Mouse (Mus musculus) embryo, embryonic 11.5 days (tissue): ENCODE measurements around the gene Rasgef1c.

Experiments used
- DNase-seq: peaks from one replicate; pipeline ENCODE4 v3.0.0-alpha.2; 2012; ENCODE audit warnings: low read depth, low spot score

Rasgef1c gene

DNA sequence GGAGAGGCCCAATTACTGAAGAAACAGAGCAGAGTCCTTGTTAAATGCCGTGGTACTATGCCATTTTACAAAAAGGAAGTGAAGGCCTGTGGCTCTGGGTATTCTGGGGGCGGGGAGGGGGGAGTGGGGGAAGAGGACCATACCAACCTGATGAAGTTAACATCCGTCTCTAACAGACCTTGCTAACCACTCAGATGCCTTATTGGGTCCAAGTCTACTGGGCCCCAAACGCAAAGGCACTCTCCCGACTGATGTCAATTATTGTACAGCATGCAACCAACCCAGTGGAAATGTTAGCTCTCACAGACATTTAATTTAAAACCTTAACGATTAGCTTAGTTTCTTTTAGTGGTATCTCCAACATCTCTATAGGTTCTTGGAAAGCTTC is 122.8 kb downstream of the Rasgef1c start:
- no peak for DNase-seq

DNA sequence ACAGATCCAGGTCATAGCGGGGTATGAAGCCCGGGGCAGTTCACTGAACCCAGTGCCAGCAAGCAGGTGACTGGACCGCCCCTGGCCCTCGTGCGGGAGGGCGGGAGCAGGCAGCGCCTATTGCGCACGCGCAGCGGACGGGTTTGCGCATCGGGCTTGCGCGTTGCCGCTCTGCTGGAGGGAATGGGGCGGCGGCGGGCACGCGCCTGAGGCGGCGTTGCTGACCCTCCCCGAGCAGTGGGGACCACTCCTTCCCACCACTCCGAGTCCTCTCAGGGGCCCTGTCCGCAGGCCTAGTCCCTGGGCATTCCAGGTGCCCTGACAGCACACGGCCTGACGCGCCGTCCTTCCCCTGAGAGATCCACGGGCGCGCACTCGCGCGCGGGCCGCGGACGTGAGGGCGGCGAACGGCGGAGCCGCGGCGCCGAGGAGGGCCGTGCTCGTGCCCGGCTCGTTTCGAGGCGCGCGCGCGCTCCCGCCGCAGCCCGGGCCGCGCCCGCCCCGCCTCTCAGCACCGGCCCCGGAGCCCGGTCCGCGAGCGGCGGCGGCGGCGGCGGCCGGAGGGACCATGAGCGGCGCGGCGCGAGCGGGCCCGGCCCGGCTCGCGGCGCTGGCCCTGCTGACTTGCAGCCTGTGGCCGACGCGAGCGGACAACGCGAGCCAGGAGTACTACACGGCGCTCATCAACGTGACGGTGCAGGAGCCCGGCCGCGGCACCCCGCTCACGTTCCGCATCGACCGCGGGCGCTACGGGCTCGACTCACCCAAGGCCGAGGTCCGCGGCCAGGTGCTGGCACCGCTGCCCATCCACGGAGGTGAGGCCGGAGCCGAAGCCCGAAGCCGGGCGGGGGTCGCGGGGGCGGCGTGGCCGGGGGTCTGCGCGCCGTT is 123.4 kb downstream of the Rasgef1c start, which contains the start of gene Rnf130:
Gene Rnf130, plus strand, starts transcription at position 514 of the 888 bp plus-strand sequence.
- peak; percentile 90 for DNase-seq

DNA sequence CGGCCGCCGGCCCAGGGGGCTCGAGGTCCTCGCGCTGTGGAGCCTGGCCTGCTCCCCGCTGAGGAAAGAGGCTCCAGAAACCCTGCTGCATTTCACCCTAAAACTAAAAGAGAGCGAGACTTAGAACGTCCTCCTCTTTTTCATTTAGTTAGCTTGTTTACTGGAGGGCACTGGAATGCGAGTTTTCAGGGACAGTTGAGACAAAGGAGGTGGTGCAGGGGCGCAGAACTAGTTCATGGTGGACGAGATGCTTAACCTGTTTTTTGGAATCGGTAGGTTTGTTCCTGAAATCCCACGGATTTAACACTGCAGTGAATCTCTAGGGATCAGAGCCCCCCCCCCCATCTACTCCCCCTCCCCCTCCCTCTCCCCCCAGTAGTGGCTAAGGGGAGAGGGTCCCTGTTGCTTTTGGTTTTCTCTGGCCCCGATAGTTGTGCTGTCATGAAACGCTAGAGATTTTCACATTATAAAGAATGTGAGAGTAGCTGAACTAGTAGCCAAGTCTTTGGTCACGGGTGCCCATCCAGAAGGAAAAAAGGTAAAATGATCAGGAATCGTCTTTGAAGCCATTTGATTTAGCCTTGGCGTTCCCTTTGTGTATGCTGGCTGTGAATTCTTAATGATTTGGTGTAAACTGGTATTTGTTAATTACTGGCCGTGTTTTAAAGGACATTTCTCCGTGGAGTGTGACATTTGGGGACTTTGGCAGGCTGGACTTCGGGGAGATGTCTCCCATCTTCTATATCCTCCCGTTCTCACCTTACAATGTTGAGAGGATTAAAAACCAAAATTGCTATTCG is 124.3 kb downstream of the Rasgef1c start:
- DNase-seq, result no peak

DNA sequence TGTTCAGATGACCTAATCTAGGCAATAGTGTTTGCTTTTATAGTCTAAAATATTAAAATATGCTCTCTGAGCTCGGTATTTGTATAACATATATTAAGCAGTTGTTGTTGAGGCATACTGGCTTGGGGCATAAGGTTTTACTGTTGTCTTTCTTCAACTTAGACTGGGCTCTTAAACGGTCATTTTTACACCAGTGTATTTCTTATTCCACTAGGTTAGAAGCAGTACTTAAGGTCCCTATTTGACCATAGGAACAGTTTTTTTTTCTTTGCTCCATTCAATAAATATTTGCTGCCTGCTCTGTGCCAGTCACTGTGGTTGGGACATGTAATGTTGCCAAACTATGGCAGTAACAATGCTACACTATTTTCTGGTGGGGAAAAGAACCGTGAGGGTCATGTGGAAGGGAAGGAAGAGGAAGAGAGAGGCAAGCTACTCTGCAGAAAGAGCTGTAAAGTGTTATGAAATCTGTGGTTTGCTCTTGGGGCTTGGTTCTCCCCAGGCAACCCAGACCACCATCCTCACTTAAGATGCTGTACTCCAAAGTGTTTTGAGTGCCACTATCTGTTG is 125.0 kb downstream of the Rasgef1c start:
- no peak for DNase-seq

DNA sequence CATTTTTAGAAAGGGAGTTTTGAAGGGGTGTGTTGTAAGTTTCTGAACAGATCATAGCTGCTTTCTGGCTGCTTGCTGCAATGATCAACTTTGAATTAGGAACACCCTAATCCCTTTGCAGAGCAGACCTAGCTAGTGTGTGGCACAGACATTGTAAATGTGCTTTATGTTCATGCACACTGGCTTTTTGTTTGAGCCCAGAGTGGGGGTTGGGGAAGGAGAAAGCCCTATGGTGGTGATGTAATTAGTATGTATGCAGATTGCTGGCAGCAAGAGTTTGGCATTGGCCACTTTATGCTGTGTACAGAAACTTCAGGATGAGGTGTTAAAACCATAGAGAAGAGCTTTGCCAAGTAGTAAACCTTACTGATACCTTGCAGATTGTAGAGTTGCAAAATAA is 126.8 kb downstream of the Rasgef1c start:
- peak; percentile 16 for DNase-seq
